Mouse (Mus musculus) lung, embryonic 15.5 days (tissue): Measurements from ENCODE around the gene Cirbp. TPM values are rescaled to one million over a fixed set of nuclear protein-coding genes. Genes with fewer than 3 reads are reported as not detected.

Experiments used
- ATAC-seq: fragments of 200-750 bp; cut with Nextera tagmentation; 2 replicates; pipeline ENCODE4 v1.8.0; 2017; ENCODE audit warnings: moderate number of reproducible peaks, borderline replicate concordance; ENCODE audit not compliant: low FRiP score, low TSS enrichment; ENCODE audit errors: extremely low read depth
- H3K27ac ChIP-seq: fragments of 300-500 bp; sonication (generic); 2 replicates; pipeline ENCODE4 v1.5.1; 2015; ENCODE audit warnings: moderate library complexity, mild to moderate bottlenecking, inconsistent platforms
- H3K27me3 ChIP-seq: fragments of 300-500 bp; sonication (generic); 2 replicates; pipeline ENCODE4 v1.6.1; 2015; ENCODE audit warnings: inconsistent platforms
- H3K36me3 ChIP-seq: fragments of 300-500 bp; sonication (generic); 2 replicates; pipeline ENCODE4 v1.6.1; 2015; ENCODE audit warnings: inconsistent platforms
- H3K4me1 ChIP-seq: fragments of 300-500 bp; sonication (generic); 2 replicates; pipeline ENCODE4 v1.6.1; 2015; ENCODE audit warnings: inconsistent platforms
- H3K4me2 ChIP-seq: fragments of 300-500 bp; sonication (generic); 2 replicates; pipeline ENCODE4 v1.6.1; 2015; ENCODE audit warnings: inconsistent platforms, mild to moderate bottlenecking, moderate library complexity
- H3K4me3 ChIP-seq: fragments of 300-500 bp; sonication (generic); 2 replicates; pipeline ENCODE4 v1.5.1; 2015; ENCODE audit warnings: mild to moderate bottlenecking, inconsistent platforms
- H3K9ac ChIP-seq: fragments of 300-500 bp; sonication (generic); 2 replicates; pipeline ENCODE4 v1.6.1; 2015; ENCODE audit warnings: inconsistent platforms
- H3K9me3 ChIP-seq: fragments of 300-500 bp; sonication (generic); 2 replicates; pipeline ENCODE4 v1.6.1; 2016; ENCODE audit warnings: inconsistent platforms
- WGBS: fragments of 180-500 bp; shearing (Covaris S2); methylation state at CpG from one replicate; pipeline ENCODE4 v1.1.7; 2015; 5-methylcytosine and 5-hydroxymethylcytosine counted together
- polyA plus RNA-seq: library from polyadenylated mRNA; unstranded; fragments of >200 nt; fragmentation: Nextera tagmentation; extraction: Ambion mirVana; gene quantifications from 2 replicates; pipeline ENCODE4 v1.2.1, GENCODE M21; 2015

Gene Cirbp
- polyA plus RNA-seq, 1 experiment from 2014 or later, result 94.6 TPM

GRCm38 (mm10) chr10:80179068-80180051 is 13.6 kb downstream of the Cirbp start, which contains the start of gene Efna2:
Efna2 (plus strand) TSS chr10:80179482.
- Histone ChIP-seq H3K4me1 (peaks cover 23% of the 10 kb centered on the region), H3K36me3 (no peaks in the 10 kb centered on the region), H3K9me3 (no peaks in the 10 kb centered on the region), H3K4me2 (peak within 1 kb of the TSS; percentile 64), H3K9ac (peak within 1 kb of the TSS; percentile 70), H3K27me3 (no peaks in the 10 kb centered on the region), H3K4me3 (peak within 1 kb of the TSS; percentile 58), H3K27ac (peak within 1 kb of the TSS; percentile 49)
- ATAC-seq, result peak; percentile 68; the same call in 1 of the 2 replicates
- 2% methylated on average over 62 of the region's 106 CpGs for WGBS

GRCm38 (mm10) chr10:80180288-80180687 is 14.5 kb downstream of the Cirbp start:
- WGBS, result 28% methylated on average over 6 of the region's 6 CpGs
- H3K27me3 ChIP-seq, result no peaks in the 10 kb centered on the region
- H3K36me3 ChIP-seq, result no peaks in the 10 kb centered on the region
- H3K4me1 ChIP-seq, result peaks cover 23% of the 10 kb centered on the region
- H3K9me3 ChIP-seq, result no peaks in the 10 kb centered on the region
- peak overlapping the region; percentile 64 for H3K4me2 ChIP-seq
- peak overlapping the region; percentile 58 for H3K4me3 ChIP-seq
- ATAC-seq, result no peak
- no peak overlapping the region for H3K27ac ChIP-seq
- H3K9ac ChIP-seq, result peak overlapping the region; percentile 70

- peak overlapping the region; percentile 58 for H3K4me3 ChIP-seq
- WGBS, result 41% methylated on average over 5 of the region's 5 CpGs
- no peaks in the 10 kb centered on the region for H3K27me3 ChIP-seq
- H3K27ac ChIP-seq, result no peak overlapping the region
- peak overlapping the region; percentile 70; the same call in 1 of the 2 replicates for H3K9ac ChIP-seq
- ATAC-seq, result no peak
- no peaks in the 10 kb centered on the region for H3K36me3 ChIP-seq
- H3K4me1 ChIP-seq, result peaks cover 20% of the 10 kb centered on the region
- H3K9me3 ChIP-seq, result no peaks in the 10 kb centered on the region
- H3K4me2 ChIP-seq, result peak overlapping the region; percentile 64
Observed at GRCm38 (mm10) chr10:80180823-80181222, 15.0 kb downstream of the Cirbp start.

GRCm38 (mm10) chr10:80182547-80182946 is 16.8 kb downstream of the Cirbp start:
- H3K9me3 ChIP-seq, result no peaks in the 10 kb centered on the region
- H3K27me3 ChIP-seq, result no peaks in the 10 kb centered on the region
- no peaks in the 10 kb centered on the region for H3K36me3 ChIP-seq
- no peak for ATAC-seq
- 89% methylated on average over 7 of the region's 7 CpGs for WGBS
- peaks cover 19% of the 10 kb centered on the region for H3K4me1 ChIP-seq
- no peak overlapping the region for H3K9ac ChIP-seq
- H3K4me2 ChIP-seq, result no peak overlapping the region
- H3K27ac ChIP-seq, result no peak overlapping the region
- H3K4me3 ChIP-seq, result no peak overlapping the region

- Histone ChIP-seq H3K27me3 (peaks cover 31% of the 10 kb centered on the region), H3K4me1 (peaks cover 15% of the 10 kb centered on the region), H3K36me3 (peaks cover 10% of the 10 kb centered on the region; the same call in 1 of the 2 replicates), H3K9me3 (no peaks in the 10 kb centered on the region), H3K4me3 (no peak overlapping the region), H3K9ac (no peak overlapping the region), H3K4me2 (no peak overlapping the region), H3K27ac (no peak overlapping the region)
- WGBS, result 59% methylated on average over 27 of the region's 27 CpGs
- no peak for ATAC-seq
Observed at GRCm38 (mm10) chr10:80186649-80187048, 20.9 kb downstream of the Cirbp start.

GRCm38 (mm10) chr10:80187739-80188138 is 22.0 kb downstream of the Cirbp start:
- no peak overlapping the region for H3K4me2 ChIP-seq

GRCm38 (mm10) chr10:80188453-80189024 is 22.8 kb downstream of the Cirbp start:
- Histone ChIP-seq H3K27ac (no peak overlapping the region), H3K36me3 (peaks cover 10% of the 10 kb centered on the region; the same call in 1 of the 2 replicates), H3K4me2 (no peak overlapping the region), H3K9ac (no peak overlapping the region), H3K4me3 (no peak overlapping the region), H3K27me3 (peaks cover 41% of the 10 kb centered on the region), H3K4me1 (peaks cover 15% of the 10 kb centered on the region), H3K9me3 (no peaks in the 10 kb centered on the region)
- 82% methylated on average over 15 of the region's 15 CpGs for WGBS
- no peak for ATAC-seq

More at GRCm38 (mm10) chr10:80187739-80188138, 22.0 kb downstream of the Cirbp start:
- peaks cover 15% of the 10 kb centered on the region for H3K4me1 ChIP-seq
- no peaks in the 10 kb centered on the region for H3K9me3 ChIP-seq
- ATAC-seq, result no peak
- H3K4me3 ChIP-seq, result no peak overlapping the region
- H3K9ac ChIP-seq, result no peak overlapping the region
- WGBS, result 90% methylated on average over 10 of the region's 10 CpGs
- peaks cover 10% of the 10 kb centered on the region; the same call in 1 of the 2 replicates for H3K36me3 ChIP-seq
- no peak overlapping the region for H3K27ac ChIP-seq
- H3K27me3 ChIP-seq, result peaks cover 41% of the 10 kb centered on the region

- Histone ChIP-seq H3K27me3 (peaks cover 41% of the 10 kb centered on the region), H3K4me2 (peak overlapping the region; percentile 72), H3K9ac (no peak overlapping the region), H3K4me1 (peaks cover 15% of the 10 kb centered on the region), H3K9me3 (no peaks in the 10 kb centered on the region), H3K27ac (no peak overlapping the region), H3K36me3 (peaks cover 10% of the 10 kb centered on the region; the same call in 1 of the 2 replicates), H3K4me3 (peak overlapping the region; percentile 41)
- no peak for ATAC-seq
- WGBS, result 9% methylated on average over 21 of the region's 21 CpGs
Observed at GRCm38 (mm10) chr10:80189999-80190398, 24.2 kb downstream of the Cirbp start.

- WGBS, result under 1% methylated on average over 48 of the region's 48 CpGs
- Histone ChIP-seq H3K4me1 (peaks cover 15% of the 10 kb centered on the region), H3K9me3 (no peaks in the 10 kb centered on the region), H3K4me3 (peak overlapping the region; percentile 41), H3K9ac (peak overlapping the region; percentile 44), H3K4me2 (peak overlapping the region; percentile 72), H3K36me3 (peaks cover 10% of the 10 kb centered on the region; the same call in 1 of the 2 replicates), H3K27me3 (peaks cover 41% of the 10 kb centered on the region), H3K27ac (no peak overlapping the region)
- ATAC-seq, result no peak; the same call in 1 of the 2 replicates
Observed at GRCm38 (mm10) chr10:80190491-80191051, 24.8 kb downstream of the Cirbp start.

- H3K9ac ChIP-seq, result no peak overlapping the region
- peaks cover 15% of the 10 kb centered on the region for H3K4me1 ChIP-seq
- no peaks in the 10 kb centered on the region for H3K36me3 ChIP-seq
- H3K4me2 ChIP-seq, result no peak overlapping the region
- 77% methylated on average over 6 of the region's 6 CpGs for WGBS
- no peak overlapping the region for H3K27ac ChIP-seq
- no peak overlapping the region for H3K4me3 ChIP-seq
- H3K27me3 ChIP-seq, result peaks cover 34% of the 10 kb centered on the region
- no peaks in the 10 kb centered on the region for H3K9me3 ChIP-seq
- ATAC-seq, result no peak
Observed at GRCm38 (mm10) chr10:80193976-80194375, 28.2 kb downstream of the Cirbp start.

- ATAC-seq, result no peak
- no peak overlapping the region for H3K9ac ChIP-seq
- H3K4me2 ChIP-seq, result no peak overlapping the region
- no peak overlapping the region for H3K27ac ChIP-seq
- peaks cover 31% of the 10 kb centered on the region for H3K27me3 ChIP-seq
- H3K4me1 ChIP-seq, result peaks cover 15% of the 10 kb centered on the region
- no peaks in the 10 kb centered on the region for H3K36me3 ChIP-seq
- H3K4me3 ChIP-seq, result no peak overlapping the region
- 64% methylated on average over 8 of the region's 8 CpGs for WGBS
- H3K9me3 ChIP-seq, result no peaks in the 10 kb centered on the region
Observed at GRCm38 (mm10) chr10:80194441-80194840, 28.7 kb downstream of the Cirbp start.
